Mouse (Mus musculus) hindbrain, embryonic 12.5 days (tissue): ENCODE measurements at regions not wholly inside any gene's neighbourhood (a gene's known extent, or its start where the extent isn't known, plus 50 kb on each side); places are given as distances from the start of the nearest gene placed in this dataset.
A peak's percentile ranks its signal among the peaks of the same experiment; 100 is the strongest.

Experiments
- ATAC-seq: fragments of 200-750 bp; cut with Nextera tagmentation; 2 replicates; pipeline ENCODE4 v1.8.0; 2017; ENCODE audit warnings: moderate TSS enrichment; ENCODE audit not compliant: low FRiP score
- H3K27ac ChIP-seq: fragments of 300-500 bp; sonication (generic); 2 replicates; pipeline ENCODE4 v1.5.1; 2016; ENCODE audit warnings: mild to moderate bottlenecking
- H3K27me3 ChIP-seq: fragments of 300-500 bp; sonication (generic); 2 replicates; pipeline ENCODE4 v1.6.1; 2016; ENCODE audit warnings: mild to moderate bottlenecking
- H3K36me3 ChIP-seq: fragments of 300-500 bp; sonication (generic); 2 replicates; pipeline ENCODE4 v1.6.1; 2016; ENCODE audit warnings: mild to moderate bottlenecking
- H3K4me1 ChIP-seq: fragments of 300-500 bp; sonication (generic); 2 replicates; pipeline ENCODE4 v1.6.1; 2016
- H3K4me2 ChIP-seq: fragments of 300-500 bp; sonication (generic); replicated peaks from 2 replicates; pipeline ENCODE4 v1.6.1; 2016; ENCODE audit warnings: mild to moderate bottlenecking
- H3K4me3 ChIP-seq: fragments of 300-500 bp; sonication (generic); 2 replicates; pipeline ENCODE4 v1.5.1; 2016; ENCODE audit warnings: mild to moderate bottlenecking
- H3K9ac ChIP-seq: fragments of 300-500 bp; sonication (generic); 2 replicates; pipeline ENCODE4 v1.6.1; 2016; ENCODE audit warnings: mild to moderate bottlenecking, moderate library complexity
- H3K9me3 ChIP-seq: fragments of 300-500 bp; sonication (generic); replicated peaks from 2 replicates; pipeline ENCODE4 v1.6.1; 2016; ENCODE audit warnings: mild to moderate bottlenecking
- WGBS: fragments of 180-500 bp; shearing (Covaris S2); methylation state at CpG from one replicate; pipeline ENCODE4 v1.1.7; 2016; 5-methylcytosine and 5-hydroxymethylcytosine counted together

- WGBS = 78% methylated on average over 4 of the region's 4 CpGs
- no peak overlapping the region for H3K4me2 ChIP-seq
- no peak overlapping the region for H3K27ac ChIP-seq
- no peaks in the 10 kb centered on the region for H3K9me3 ChIP-seq
- no peaks in the 10 kb centered on the region for H3K36me3 ChIP-seq
- no peak overlapping the region for H3K9ac ChIP-seq
- H3K4me1 ChIP-seq = no peaks in the 10 kb centered on the region
- no peak overlapping the region for H3K4me3 ChIP-seq
- no peaks in the 10 kb centered on the region for H3K27me3 ChIP-seq
- ATAC-seq = no peak
These were observed 214.3 kb downstream of the Gm9195 start for GRCm38 (mm10) chr14:72277309-72277708.

GRCm38 (mm10) chr14:72259255-72259654, 232.4 kb downstream of the Gm9195 start:
- Histone ChIP-seq H3K4me1 (no peaks in the 10 kb centered on the region), H3K4me3 (no peak overlapping the region), H3K27ac (no peak overlapping the region), H3K9me3 (no peaks in the 10 kb centered on the region), H3K36me3 (no peaks in the 10 kb centered on the region), H3K4me2 (no peak overlapping the region), H3K27me3 (no peaks in the 10 kb centered on the region), H3K9ac (no peak overlapping the region)
- ATAC-seq = no peak
- 43% methylated on average over 2 of the region's 2 CpGs for WGBS

- H3K27me3 ChIP-seq = no peaks in the 10 kb centered on the region
- WGBS = 91% methylated on average over 4 of the region's 4 CpGs
These were observed 249.8 kb downstream of the Gm9195 start for GRCm38 (mm10) chr14:72241872-72242271.

GRCm38 (mm10) chr14:72240272-72240671, 251.4 kb downstream of the Gm9195 start:
- no peak overlapping the region for H3K27ac ChIP-seq
- H3K36me3 ChIP-seq = no peaks in the 10 kb centered on the region
- no peak overlapping the region for H3K4me3 ChIP-seq
- ATAC-seq = peak; percentile 66
- no peak overlapping the region for H3K4me2 ChIP-seq
- peaks cover 9% of the 10 kb centered on the region for H3K4me1 ChIP-seq
- no peaks in the 10 kb centered on the region for H3K27me3 ChIP-seq
- H3K9me3 ChIP-seq = no peaks in the 10 kb centered on the region
- no peak overlapping the region for H3K9ac ChIP-seq
- WGBS = 32% methylated on average over 4 of the region's 4 CpGs

More at GRCm38 (mm10) chr14:72241872-72242271, 249.8 kb downstream of the Gm9195 start:
- no peak for ATAC-seq
- H3K9ac ChIP-seq = no peak overlapping the region
- H3K4me1 ChIP-seq = peaks cover 9% of the 10 kb centered on the region
- no peak overlapping the region for H3K27ac ChIP-seq
- no peaks in the 10 kb centered on the region for H3K36me3 ChIP-seq
- H3K9me3 ChIP-seq = no peaks in the 10 kb centered on the region
- no peak overlapping the region for H3K4me3 ChIP-seq
- H3K4me2 ChIP-seq = no peak overlapping the region

GRCm38 (mm10) chr14:72238344-72238743, 253.3 kb downstream of the Gm9195 start:
- Histone ChIP-seq H3K36me3 (no peaks in the 10 kb centered on the region), H3K4me3 (no peak overlapping the region), H3K9ac (no peak overlapping the region), H3K27me3 (no peaks in the 10 kb centered on the region), H3K9me3 (no peaks in the 10 kb centered on the region), H3K4me2 (no peak overlapping the region), H3K4me1 (peaks cover 9% of the 10 kb centered on the region), H3K27ac (no peak overlapping the region)
- 93% methylated on average over 4 of the region's 4 CpGs for WGBS
- ATAC-seq = no peak

- no peak for ATAC-seq
- no peaks in the 10 kb centered on the region for H3K36me3 ChIP-seq
- H3K4me3 ChIP-seq = no peak overlapping the region
- H3K9ac ChIP-seq = no peak overlapping the region
- H3K4me2 ChIP-seq = no peak overlapping the region
- no peaks in the 10 kb centered on the region for H3K4me1 ChIP-seq
- WGBS = 77% methylated on average over 6 of the region's 6 CpGs
- no peaks in the 10 kb centered on the region for H3K9me3 ChIP-seq
- H3K27me3 ChIP-seq = no peaks in the 10 kb centered on the region
- no peak overlapping the region for H3K27ac ChIP-seq
These were observed 257.2 kb downstream of the Gm9195 start for GRCm38 (mm10) chr14:72234234-72235075.

GRCm38 (mm10) chr14:72227853-72228252, 263.8 kb downstream of the Gm9195 start:
- Histone ChIP-seq H3K9ac (no peak overlapping the region), H3K4me2 (no peak overlapping the region), H3K4me1 (no peaks in the 10 kb centered on the region), H3K4me3 (no peak overlapping the region), H3K27ac (no peak overlapping the region), H3K9me3 (no peaks in the 10 kb centered on the region), H3K36me3 (no peaks in the 10 kb centered on the region), H3K27me3 (no peaks in the 10 kb centered on the region)
- 83% methylated on average over 5 of the region's 5 CpGs for WGBS
- ATAC-seq = no peak

- ATAC-seq = no peak
- no peak overlapping the region for H3K4me3 ChIP-seq
- H3K36me3 ChIP-seq = no peaks in the 10 kb centered on the region
- no peaks in the 10 kb centered on the region for H3K27me3 ChIP-seq
- no peak overlapping the region for H3K27ac ChIP-seq
- H3K4me2 ChIP-seq = no peak overlapping the region
- WGBS = 69% methylated on average over 1 of the region's 1 CpGs
- no peaks in the 10 kb centered on the region for H3K4me1 ChIP-seq
- H3K9ac ChIP-seq = no peak overlapping the region
- H3K9me3 ChIP-seq = no peaks in the 10 kb centered on the region
These were observed 264.2 kb downstream of the Gm9195 start for GRCm38 (mm10) chr14:72227441-72227840.

- H3K4me2 ChIP-seq = no peak overlapping the region
- ATAC-seq = no peak
- no peak overlapping the region for H3K4me3 ChIP-seq
- no peaks in the 10 kb centered on the region for H3K36me3 ChIP-seq
- H3K9me3 ChIP-seq = no peaks in the 10 kb centered on the region
- no peaks in the 10 kb centered on the region for H3K4me1 ChIP-seq
- H3K27me3 ChIP-seq = no peaks in the 10 kb centered on the region
- H3K9ac ChIP-seq = no peak overlapping the region
- 85% methylated on average over 1 of the region's 1 CpGs for WGBS
- H3K27ac ChIP-seq = no peak overlapping the region
These were observed 264.7 kb downstream of the Gm9195 start for GRCm38 (mm10) chr14:72226946-72227345.

GRCm38 (mm10) chr14:72222836-72223235, 268.8 kb downstream of the Gm9195 start:
- no peaks in the 10 kb centered on the region for H3K27me3 ChIP-seq
- no peaks in the 10 kb centered on the region for H3K36me3 ChIP-seq
- 39% methylated on average over 2 of the region's 2 CpGs for WGBS
- H3K9ac ChIP-seq = no peak overlapping the region
- no peak for ATAC-seq
- H3K4me3 ChIP-seq = no peak overlapping the region
- no peak overlapping the region for H3K4me2 ChIP-seq
- H3K9me3 ChIP-seq = no peaks in the 10 kb centered on the region
- H3K27ac ChIP-seq = no peak overlapping the region
- H3K4me1 ChIP-seq = no peaks in the 10 kb centered on the region

GRCm38 (mm10) chr14:72219523-72219922, 272.1 kb downstream of the Gm9195 start:
- Histone ChIP-seq H3K27me3 (no peaks in the 10 kb centered on the region), H3K4me2 (no peak overlapping the region), H3K4me1 (no peaks in the 10 kb centered on the region), H3K4me3 (no peak overlapping the region), H3K9me3 (no peaks in the 10 kb centered on the region), H3K27ac (no peak overlapping the region), H3K9ac (no peak overlapping the region), H3K36me3 (no peaks in the 10 kb centered on the region)
- no peak for ATAC-seq
- 96% methylated on average over 6 of the region's 6 CpGs for WGBS

GRCm38 (mm10) chr14:72200307-72200706, 291.3 kb downstream of the Gm9195 start:
- whole genome bisulfite sequencing = 75% methylated on average over 3 of the region's 3 CpGs
- no peaks in the 10 kb centered on the region for H3K9me3 ChIP-seq
- no peaks in the 10 kb centered on the region for H3K27me3 ChIP-seq
- H3K4me2 ChIP-seq = no peak overlapping the region
- no peak for ATAC-seq
- no peaks in the 10 kb centered on the region for H3K4me1 ChIP-seq
- H3K9ac ChIP-seq = no peak overlapping the region
- no peak overlapping the region for H3K27ac ChIP-seq
- H3K4me3 ChIP-seq = no peak overlapping the region
- H3K36me3 ChIP-seq = no peaks in the 10 kb centered on the region

GRCm38 (mm10) chr14:72199900-72200299, 291.7 kb downstream of the Gm9195 start:
- H3K9ac ChIP-seq = no peak overlapping the region
- H3K4me1 ChIP-seq = no peaks in the 10 kb centered on the region
- no peak overlapping the region for H3K27ac ChIP-seq
- no peaks in the 10 kb centered on the region for H3K9me3 ChIP-seq
- H3K27me3 ChIP-seq = no peaks in the 10 kb centered on the region
- no peak overlapping the region for H3K4me3 ChIP-seq
- H3K36me3 ChIP-seq = no peaks in the 10 kb centered on the region
- H3K4me2 ChIP-seq = no peak overlapping the region
- ATAC-seq = no peak
